Mouse (Mus musculus): Measurements from ENCODE around the gene Cadm1.

- no peak for TF ChIP-seq CTCF (IDR thresholded peaks at IDR 0.05)
- no peak for TF ChIP-seq EP300 (IDR thresholded peaks at IDR 0.05)
Measured at GRCm38 (mm10) chr9:47759807-47760206, 229.8 kb downstream of the Cadm1 start.
